Mouse (Mus musculus) hindbrain, postnatal 0 days (tissue): ENCODE measurements around the gene Aig1. TPM values are rescaled to one million over a fixed set of nuclear protein-coding genes. Genes with fewer than 3 reads are reported as not detected.

Experiments used
- ATAC-seq: fragments of 200-750 bp; cut with Nextera tagmentation; 2 replicates; pipeline ENCODE4 v1.8.0; 2017; ENCODE audit warnings: mild to moderate bottlenecking, moderate TSS enrichment, moderate library complexity
- DNase-seq: peaks from one replicate; pipeline ENCODE4 v3.0.0-alpha.2; 2015; ENCODE audit warnings: low spot score
- H3K27ac ChIP-seq: fragments of 300-500 bp; sonication (generic); 2 replicates; pipeline ENCODE4 v1.5.1; 2014; ENCODE audit warnings: mild to moderate bottlenecking
- H3K27me3 ChIP-seq: fragments of 300-500 bp; sonication (generic); 2 replicates; pipeline ENCODE4 v1.6.1; 2014; ENCODE audit warnings: low read length, mixed read lengths; ENCODE audit not compliant: insufficient read depth
- H3K36me3 ChIP-seq: fragments of 300-500 bp; sonication (generic); 2 replicates; pipeline ENCODE4 v1.6.1; 2014; ENCODE audit warnings: low read length, mixed read lengths; ENCODE audit not compliant: insufficient read depth
- H3K4me1 ChIP-seq: fragments of 300-500 bp; sonication (generic); 2 replicates; pipeline ENCODE4 v1.6.1; 2014; ENCODE audit warnings: antibody characterized with exemption, low read length, mixed read lengths; ENCODE audit not compliant: insufficient read depth
- H3K4me2 ChIP-seq: fragments of 300-500 bp; sonication (generic); 2 replicates; pipeline ENCODE4 v1.6.1; 2014; ENCODE audit warnings: low read depth, mild to moderate bottlenecking, low read length, moderate library complexity, mixed read lengths
- H3K4me3 ChIP-seq: fragments of 300-500 bp; sonication (generic); 2 replicates; pipeline ENCODE4 v1.5.1; 2014; ENCODE audit warnings: low read length
- H3K9ac ChIP-seq: fragments of 300-500 bp; sonication (generic); replicated peaks from 2 replicates; pipeline ENCODE4 v1.6.1; 2014; ENCODE audit warnings: mild to moderate bottlenecking, low read length, moderate library complexity, mixed read lengths
- H3K9me3 ChIP-seq: fragments of 300-500 bp; sonication (generic); 2 replicates; pipeline ENCODE4 v1.6.1; 2016; ENCODE audit warnings: low read length, mixed read lengths
- CTCF ChIP-seq: IDR thresholded peaks from 2 replicates; pipeline ENCODE4 v1.5.1; 2016; ENCODE audit warnings: antibody characterized with exemption, control low read depth, low read depth
- whole genome bisulfite sequencing: fragments of 180-500 bp; shearing (Covaris S2); extraction: QIAGEN DNeasy Blood & Tissue Kit; methylation state at CpG from one replicate; pipeline ENCODE4 v1.1.7; 2014; 5-methylcytosine and 5-hydroxymethylcytosine counted together
- polyA plus RNA-seq: library from polyadenylated mRNA; unstranded; fragments of >200 nt; fragmentation: Nextera tagmentation; extraction: Ambion mirVana; gene quantifications from 2 replicates; pipeline ENCODE4 v1.2.1, GENCODE M21; 2015
- total RNA-seq: library from RNA; depleted of rRNA; stranded (reverse); fragments of >200 nt; gene quantifications from 2 replicates; pipeline ENCODE4 v1.2.3, GENCODE M21; 2014

The Aig1 gene
- total and polyA plus RNA-seq, 2 experiments from 2014 or later: 105 to 123 TPM

- no peak overlapping the region for H3K4me3 ChIP-seq
- H3K27me3 ChIP-seq: no peaks in the 10 kb centered on the region
- DNase-seq (no peak), ATAC-seq (no peak)
- TF ChIP-seq CTCF: no peak
- H3K4me2 ChIP-seq: no peak overlapping the region
- H3K9me3 ChIP-seq: no peaks in the 10 kb centered on the region
- H3K4me1 ChIP-seq: no peaks in the 10 kb centered on the region
- H3K9ac ChIP-seq: no peak overlapping the region
- no peaks in the 10 kb centered on the region for H3K36me3 ChIP-seq
- H3K27ac ChIP-seq: no peak overlapping the region
- 87% methylated on average over 5 of the region's 5 CpGs for WGBS
These were observed 86.0 kb downstream of the Aig1 start for GRCm38 (mm10) chr10:13782774-13783173.

- WGBS: 91% methylated on average over 10 of the region's 10 CpGs
- no peak overlapping the region for H3K4me3 ChIP-seq
- no peak overlapping the region for H3K4me2 ChIP-seq
- no peaks in the 10 kb centered on the region for H3K9me3 ChIP-seq
- H3K4me1 ChIP-seq: no peaks in the 10 kb centered on the region
- DNase-seq (no peak), ATAC-seq (no peak)
- H3K27me3 ChIP-seq: no peaks in the 10 kb centered on the region
- H3K9ac ChIP-seq: no peak overlapping the region
- no peaks in the 10 kb centered on the region for H3K36me3 ChIP-seq
- no peak for TF ChIP-seq CTCF
- no peak overlapping the region for H3K27ac ChIP-seq
These were observed 86.5 kb downstream of the Aig1 start for GRCm38 (mm10) chr10:13782235-13782757.

GRCm38 (mm10) chr10:13776014-13776413, 92.8 kb downstream of the Aig1 start:
- no peak for TF ChIP-seq CTCF
- Histone ChIP-seq H3K4me3 (no peak overlapping the region), H3K27ac (no peak overlapping the region), H3K9me3 (no peaks in the 10 kb centered on the region), H3K4me2 (no peak overlapping the region), H3K27me3 (no peaks in the 10 kb centered on the region), H3K9ac (no peak overlapping the region), H3K4me1 (no peaks in the 10 kb centered on the region), H3K36me3 (no peaks in the 10 kb centered on the region)
- WGBS: 84% methylated on average over 3 of the region's 3 CpGs
- ATAC-seq: 0 out of 2 replicates have a peak, but pooled peaks have one; percentile 24
- DNase-seq: no peak

DNA sequence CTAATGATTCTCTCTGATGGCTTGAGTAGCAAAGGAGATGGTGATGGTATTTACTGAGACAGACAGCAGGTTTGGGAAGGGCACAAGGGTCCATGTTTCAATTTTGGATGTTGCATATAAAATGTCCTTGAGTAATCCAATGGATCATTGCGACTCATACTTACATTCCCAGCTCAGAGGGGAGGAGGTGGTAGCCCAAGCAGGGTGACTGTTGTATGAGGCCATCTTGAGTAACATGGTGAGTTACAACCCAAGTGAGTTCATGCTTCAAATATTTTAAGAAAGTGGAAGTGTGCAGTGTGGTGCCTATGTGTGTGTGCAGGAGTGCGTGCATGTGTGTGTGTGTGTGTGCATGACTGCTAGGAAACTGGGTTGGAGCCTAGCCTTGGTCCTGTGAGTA, 93.4 kb downstream of the Aig1 start:
- no peaks in the 10 kb centered on the region for H3K4me1 ChIP-seq
- no peak overlapping the region for H3K9ac ChIP-seq
- H3K27me3 ChIP-seq: no peaks in the 10 kb centered on the region
- no peak overlapping the region for H3K4me3 ChIP-seq
- TF ChIP-seq CTCF: no peak
- DNase-seq (no peak), ATAC-seq (no peak)
- H3K27ac ChIP-seq: no peak overlapping the region
- H3K36me3 ChIP-seq: no peaks in the 10 kb centered on the region
- no peaks in the 10 kb centered on the region for H3K9me3 ChIP-seq
- no peak overlapping the region for H3K4me2 ChIP-seq
- WGBS: 97% methylated on average over 2 of the region's 2 CpGs

DNA sequence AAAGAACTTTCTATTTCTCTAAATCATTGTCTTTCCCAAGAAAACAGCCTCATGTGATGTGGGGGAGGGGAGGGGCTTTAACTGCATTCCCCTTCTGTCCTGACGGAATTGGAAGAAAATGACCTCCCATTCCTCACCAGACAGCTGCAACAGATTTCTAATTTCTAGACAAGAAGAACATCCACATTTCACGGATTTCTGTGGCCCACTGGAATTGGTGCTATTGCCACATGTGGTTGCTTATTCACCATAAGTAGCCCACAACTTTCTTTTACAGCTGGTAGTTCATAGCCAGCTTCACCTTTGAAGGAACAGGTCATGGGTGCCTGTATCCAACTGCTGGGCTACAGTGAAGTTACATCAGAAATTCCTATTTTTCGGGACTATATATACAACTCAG, 93.9 kb downstream of the Aig1 start:
- Histone ChIP-seq H3K9ac (no peak overlapping the region), H3K27me3 (no peaks in the 10 kb centered on the region), H3K9me3 (no peaks in the 10 kb centered on the region), H3K4me2 (no peak overlapping the region), H3K4me3 (no peak overlapping the region), H3K27ac (no peak overlapping the region), H3K36me3 (no peaks in the 10 kb centered on the region), H3K4me1 (no peaks in the 10 kb centered on the region)
- TF ChIP-seq CTCF: no peak
- ATAC-seq: no peak
- WGBS: 90% methylated on average over 3 of the region's 3 CpGs
- no peak for DNase-seq

DNA sequence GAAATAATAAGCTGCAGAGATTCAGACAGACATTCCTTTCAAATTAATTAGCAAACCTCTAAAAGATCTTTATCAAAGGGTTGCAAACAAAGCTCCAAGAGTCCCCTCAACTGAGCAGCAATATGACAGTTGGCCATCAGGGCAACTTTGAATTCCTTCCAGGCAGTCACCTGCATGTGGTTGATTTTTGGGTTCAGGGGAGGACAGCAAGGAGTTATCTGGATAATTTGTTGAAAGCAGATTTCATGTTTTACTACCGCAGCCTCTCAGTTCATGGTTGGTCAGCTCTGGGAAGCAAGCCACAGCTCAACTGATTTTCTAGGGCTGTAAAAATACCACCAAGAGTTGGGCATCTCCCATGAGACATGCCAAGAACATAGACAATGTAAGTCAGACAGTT, 98.1 kb downstream of the Aig1 start:
- no peak for TF ChIP-seq CTCF
- no peak overlapping the region for H3K4me3 ChIP-seq
- WGBS: 81% methylated on average over 1 of the region's 1 CpGs

GRCm38 (mm10) chr10:13769789-13770188, 99.0 kb downstream of the Aig1 start:
- ATAC-seq (no peak), DNase-seq (no peak)
- Histone ChIP-seq H3K4me2 (no peak overlapping the region), H3K36me3 (no peaks in the 10 kb centered on the region), H3K27ac (no peak overlapping the region), H3K4me3 (no peak overlapping the region), H3K9me3 (no peaks in the 10 kb centered on the region), H3K27me3 (no peaks in the 10 kb centered on the region), H3K4me1 (no peaks in the 10 kb centered on the region), H3K9ac (no peak overlapping the region)
- no peak for TF ChIP-seq CTCF
- 94% methylated on average over 2 of the region's 2 CpGs for WGBS

More for the DNA sequence above, 98.1 kb downstream of the Aig1 start:
- no peak overlapping the region for H3K4me2 ChIP-seq
- H3K36me3 ChIP-seq: no peaks in the 10 kb centered on the region
- H3K4me1 ChIP-seq: no peaks in the 10 kb centered on the region
- DNase-seq: no peak
- H3K9ac ChIP-seq: no peak overlapping the region
- ATAC-seq: no peak
- H3K27me3 ChIP-seq: no peaks in the 10 kb centered on the region
- H3K27ac ChIP-seq: no peak overlapping the region
- no peaks in the 10 kb centered on the region for H3K9me3 ChIP-seq
